Mouse (Mus musculus): ENCODE results near the gene Dppa2. TPM values are rescaled to one million over a fixed set of nuclear protein-coding genes. Genes with fewer than 3 reads are reported as not detected.
A peak's percentile ranks its signal among the peaks of the same experiment; 100 is the strongest.
"Not testable (repeated sequence)": the region's sequence is repeated elsewhere in the genome, so short reads cannot be mapped to it uniquely, and the experiment has no call there.

The Dppa2 gene
- polyA plus RNA-seq, 1 experiment: not detected

DNA sequence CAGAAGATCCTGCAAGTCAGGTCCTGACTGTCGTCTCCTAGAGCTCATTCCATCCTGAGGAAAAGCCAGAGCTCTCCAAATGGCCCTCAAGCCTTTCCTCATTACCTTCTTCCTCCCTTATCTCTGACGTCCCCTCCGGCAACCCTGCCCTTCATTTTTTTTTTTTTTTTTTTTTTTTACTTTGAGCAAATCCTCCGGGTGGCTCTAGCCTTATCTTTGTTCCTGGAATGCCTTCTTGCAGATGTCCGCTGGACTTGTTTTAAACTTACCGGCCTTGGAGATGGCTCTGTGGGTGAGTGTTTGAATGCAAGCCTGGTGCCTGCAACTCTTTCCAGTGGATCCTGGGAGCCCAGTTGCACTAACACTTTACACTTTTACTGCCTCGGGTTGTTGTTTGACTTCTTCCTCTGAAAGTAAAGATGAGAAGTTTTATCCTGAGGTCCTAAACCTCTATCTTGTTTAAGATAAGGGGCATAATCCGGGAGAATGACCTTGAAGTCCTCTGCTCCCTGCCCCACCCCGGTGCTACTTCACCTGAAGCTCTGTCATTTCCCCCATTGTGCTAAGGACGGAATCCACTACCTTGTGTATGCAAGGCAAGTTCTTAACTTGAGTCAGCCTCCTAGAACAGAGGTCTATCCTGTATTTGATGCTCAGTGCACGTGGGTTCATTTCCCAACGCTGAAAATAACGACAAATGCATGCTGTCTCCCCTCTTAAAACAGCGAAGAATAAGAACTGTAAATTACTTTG is 6.1 kb upstream of the Dppa2 start:
- H3K4me3 ChIP-seq (ENCODE audit: insufficient read depth, low read length): no peak overlapping the region
- no peaks in the 10 kb centered on the region for H3K4me1 ChIP-seq (ENCODE audit: control insufficient read depth, insufficient read depth, low read length)
- H3K27ac ChIP-seq (ENCODE audit: insufficient read depth, low read length): no peak overlapping the region
- TF ChIP-seq POLR2A (IDR thresholded peaks at IDR 0.05; ENCODE audit: low read depth, low read length) (no peak), CTCF (IDR thresholded peaks at IDR 0.05; ENCODE audit: borderline replicate concordance, insufficient read depth, low read length) (no peak)

GRCm38 (mm10) chr16:48299884-48300283 is 3.8 kb upstream of the Dppa2 start:
- TF ChIP-seq POLR2A (IDR thresholded peaks at IDR 0.05; ENCODE audit: low read depth, low read length): no peak
- TF ChIP-seq CTCF (IDR thresholded peaks at IDR 0.05; ENCODE audit: borderline replicate concordance, insufficient read depth, low read length): no peak
- Histone ChIP-seq H3K4me1 (ENCODE audit: control insufficient read depth, insufficient read depth, low read length) (no peaks in the 10 kb centered on the region; the same call in 1 of the 2 replicates), H3K27ac (ENCODE audit: insufficient read depth, low read length) (no peak overlapping the region), H3K4me3 (ENCODE audit: insufficient read depth, low read length) (no peak overlapping the region)

DNA sequence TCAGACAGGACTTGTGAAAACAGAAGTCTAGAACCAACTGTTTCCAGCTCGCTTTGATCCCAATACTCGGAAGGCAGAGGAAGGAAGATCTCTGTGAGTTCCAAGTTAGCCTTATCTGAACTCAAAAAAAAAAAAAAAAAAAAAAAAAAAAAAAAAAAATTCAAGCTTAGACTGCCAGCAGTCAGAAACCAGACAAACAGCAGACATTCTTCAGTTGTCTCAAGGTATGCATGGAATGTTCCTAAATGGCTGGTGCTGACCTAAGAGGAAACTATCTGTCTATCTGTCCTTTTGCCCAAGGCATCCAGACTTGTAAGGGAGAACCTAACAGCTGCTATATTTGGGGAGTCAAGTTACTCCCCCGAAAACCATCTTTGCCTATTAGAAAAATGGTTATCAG is 275 bp downstream of the Dppa2 start:
- TF ChIP-seq CTCF (IDR thresholded peaks at IDR 0.05; ENCODE audit: borderline replicate concordance, insufficient read depth, low read length) (no peak), POLR2A (IDR thresholded peaks at IDR 0.05; ENCODE audit: low read depth, low read length) (no peak)
- Histone ChIP-seq H3K27ac (ENCODE audit: insufficient read depth, low read length) (peak overlapping the region; percentile 44; the same call in 1 of the 2 replicates), H3K4me3 (ENCODE audit: insufficient read depth, low read length) (no peak overlapping the region), H3K4me1 (ENCODE audit: control insufficient read depth, insufficient read depth, low read length) (no peaks in the 10 kb centered on the region; the same call in 1 of the 2 replicates)

- H3K4me3 ChIP-seq (ENCODE audit: insufficient read depth, low read length); H3K27ac ChIP-seq (ENCODE audit: insufficient read depth, low read length); H3K4me1 ChIP-seq (ENCODE audit: control insufficient read depth, insufficient read depth, low read length): not testable (repeated sequence)
Observed at GRCm38 (mm10) chr16:48308916-48309315, 5.2 kb downstream of the Dppa2 start.

DNA sequence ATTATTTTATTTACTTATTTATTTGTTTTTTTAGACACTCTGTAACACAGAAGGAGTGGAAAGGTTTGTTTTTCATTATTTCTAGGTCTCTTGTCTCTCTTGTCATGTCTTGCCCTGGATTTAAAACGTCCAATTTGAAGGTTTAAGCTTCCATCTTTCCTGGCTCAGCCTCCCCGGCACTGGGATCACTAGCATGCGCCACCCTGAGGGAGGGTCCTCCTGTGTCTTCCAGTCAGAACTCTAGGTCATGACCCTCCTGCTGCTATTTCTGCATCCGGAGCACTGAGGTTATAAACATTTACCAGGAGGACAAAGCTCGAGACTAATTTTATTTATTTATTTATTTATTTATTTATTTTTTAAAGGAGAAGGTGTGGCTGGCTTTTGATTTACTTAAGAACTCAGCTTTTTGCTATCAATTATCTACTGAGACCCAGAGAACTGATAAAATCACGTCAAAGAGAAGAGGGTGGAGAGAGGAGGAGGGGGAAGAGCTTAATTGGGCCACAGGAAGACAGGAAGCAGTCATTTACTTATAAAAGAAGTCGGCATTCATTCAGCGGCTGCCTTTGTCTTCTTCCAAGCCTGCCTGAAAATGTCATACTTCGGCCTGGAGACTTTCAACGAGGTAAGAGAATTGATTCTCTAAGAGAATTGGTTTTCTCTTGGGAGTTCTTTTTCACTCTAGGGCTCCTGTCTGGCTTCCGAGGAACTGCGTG is 6.4 kb downstream of the Dppa2 start:
- TF ChIP-seq POLR2A (IDR thresholded peaks at IDR 0.05; ENCODE audit: low read depth, low read length) (no peak), CTCF (IDR thresholded peaks at IDR 0.05; ENCODE audit: borderline replicate concordance, insufficient read depth, low read length) (no peak)
- Histone ChIP-seq H3K27ac (ENCODE audit: insufficient read depth, low read length) (no peak overlapping the region), H3K4me1 (ENCODE audit: control insufficient read depth, insufficient read depth, low read length) (no peaks in the 10 kb centered on the region), H3K4me3 (ENCODE audit: insufficient read depth, low read length) (no peak overlapping the region)

DNA sequence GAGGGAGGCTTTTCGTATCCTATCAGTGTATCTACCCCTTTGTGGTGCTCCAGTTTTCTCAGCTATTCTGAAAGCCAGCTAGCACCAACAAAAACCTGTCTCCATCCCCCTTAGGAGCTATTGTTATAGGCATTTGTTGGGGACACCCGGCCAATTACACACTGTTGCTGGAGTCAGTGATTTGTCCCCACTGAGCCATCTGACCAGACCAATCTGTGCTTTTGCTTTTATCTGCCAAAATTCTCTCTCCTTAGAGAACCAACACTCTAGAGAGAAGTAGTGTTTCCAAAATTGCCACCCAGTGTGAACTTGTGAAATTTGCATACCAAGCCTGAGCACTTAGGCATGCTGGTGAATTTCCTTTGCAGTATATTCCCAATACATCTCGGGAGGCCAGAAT is 11.6 kb downstream of the Dppa2 start:
- no peak overlapping the region for H3K4me3 ChIP-seq (ENCODE audit: insufficient read depth, low read length)
- no peaks in the 10 kb centered on the region for H3K4me1 ChIP-seq (ENCODE audit: control insufficient read depth, insufficient read depth, low read length)
- TF ChIP-seq POLR2A (IDR thresholded peaks at IDR 0.05; ENCODE audit: low read depth, low read length) (no peak), CTCF (IDR thresholded peaks at IDR 0.05; ENCODE audit: borderline replicate concordance, insufficient read depth, low read length) (no peak)
- H3K27ac ChIP-seq (ENCODE audit: insufficient read depth, low read length): no peak overlapping the region

DNA sequence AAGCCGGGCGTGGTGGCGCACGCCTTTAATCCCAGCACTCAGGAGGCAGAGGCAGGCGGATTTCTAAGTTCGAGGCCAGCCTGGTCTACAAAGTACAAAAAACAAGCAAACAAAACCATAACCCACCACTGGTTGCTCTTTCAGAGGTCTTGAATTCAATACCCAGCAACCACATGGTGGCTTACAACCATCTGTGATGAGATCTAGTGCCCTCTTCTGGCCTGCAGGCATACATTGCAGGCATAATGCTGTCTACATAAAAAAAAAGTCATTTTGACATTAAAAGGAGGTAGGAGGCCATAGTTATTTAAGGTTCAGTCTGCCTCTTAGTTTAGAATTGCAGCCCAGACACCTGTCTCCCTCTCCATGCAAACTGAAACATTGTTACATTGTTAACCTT is 17.1 kb downstream of the Dppa2 start:
- no peak overlapping the region for H3K4me3 ChIP-seq (ENCODE audit: insufficient read depth, low read length)
- H3K27ac ChIP-seq (ENCODE audit: insufficient read depth, low read length): no peak overlapping the region
- H3K4me1 ChIP-seq (ENCODE audit: control insufficient read depth, insufficient read depth, low read length): no peaks in the 10 kb centered on the region
- no peak for TF ChIP-seq POLR2A (IDR thresholded peaks at IDR 0.05; ENCODE audit: low read depth, low read length)
- no peak for TF ChIP-seq CTCF (IDR thresholded peaks at IDR 0.05; ENCODE audit: borderline replicate concordance, insufficient read depth, low read length)

DNA sequence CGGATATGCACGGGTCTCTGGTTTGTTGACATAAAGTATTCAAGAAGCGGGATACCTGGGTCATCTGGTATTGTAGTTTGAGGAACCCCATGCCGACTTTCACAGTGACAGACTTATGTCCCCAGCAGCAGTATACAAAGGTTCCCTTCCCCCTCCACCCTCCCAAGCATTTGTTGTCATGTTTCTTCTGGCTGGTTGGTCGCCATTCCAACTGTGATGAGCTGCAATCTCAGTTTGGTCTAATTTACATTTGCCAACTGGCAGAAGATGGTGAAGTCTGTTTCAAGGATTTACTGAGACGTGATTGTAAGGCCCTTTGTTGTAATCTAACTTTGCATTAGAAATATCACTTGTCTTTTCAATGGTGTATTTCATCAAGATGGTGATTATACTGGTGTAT is 19.4 kb downstream of the Dppa2 start:
- Histone ChIP-seq H3K4me3 (ENCODE audit: insufficient read depth, low read length) (no peak overlapping the region), H3K27ac (ENCODE audit: insufficient read depth, low read length) (no peak overlapping the region), H3K4me1 (ENCODE audit: control insufficient read depth, insufficient read depth, low read length) (no peaks in the 10 kb centered on the region)
- TF ChIP-seq CTCF (IDR thresholded peaks at IDR 0.05; ENCODE audit: borderline replicate concordance, insufficient read depth, low read length) (no peak), POLR2A (IDR thresholded peaks at IDR 0.05; ENCODE audit: low read depth, low read length) (no peak)

- H3K27ac ChIP-seq (ENCODE audit: insufficient read depth, low read length): no peak overlapping the region
- no peak overlapping the region for H3K4me3 ChIP-seq (ENCODE audit: insufficient read depth, low read length)
- no peak for TF ChIP-seq POLR2A (IDR thresholded peaks at IDR 0.05; ENCODE audit: low read depth, low read length)
- TF ChIP-seq CTCF (IDR thresholded peaks at IDR 0.05; ENCODE audit: borderline replicate concordance, insufficient read depth, low read length): no peak
- no peaks in the 10 kb centered on the region for H3K4me1 ChIP-seq (ENCODE audit: control insufficient read depth, insufficient read depth, low read length)
Observed at GRCm38 (mm10) chr16:48323602-48324345, 20.1 kb downstream of the Dppa2 start.

- H3K4me3 ChIP-seq (ENCODE audit: insufficient read depth, low read length): no peak overlapping the region
- no peak overlapping the region for H3K27ac ChIP-seq (ENCODE audit: insufficient read depth, low read length)
- no peaks in the 10 kb centered on the region for H3K4me1 ChIP-seq (ENCODE audit: control insufficient read depth, insufficient read depth, low read length)
- TF ChIP-seq CTCF (IDR thresholded peaks at IDR 0.05; ENCODE audit: borderline replicate concordance, insufficient read depth, low read length) (no peak), POLR2A (IDR thresholded peaks at IDR 0.05; ENCODE audit: low read depth, low read length) (no peak)
Observed at GRCm38 (mm10) chr16:48326903-48327302, 23.2 kb downstream of the Dppa2 start.
